In the genomic region with DNA sequence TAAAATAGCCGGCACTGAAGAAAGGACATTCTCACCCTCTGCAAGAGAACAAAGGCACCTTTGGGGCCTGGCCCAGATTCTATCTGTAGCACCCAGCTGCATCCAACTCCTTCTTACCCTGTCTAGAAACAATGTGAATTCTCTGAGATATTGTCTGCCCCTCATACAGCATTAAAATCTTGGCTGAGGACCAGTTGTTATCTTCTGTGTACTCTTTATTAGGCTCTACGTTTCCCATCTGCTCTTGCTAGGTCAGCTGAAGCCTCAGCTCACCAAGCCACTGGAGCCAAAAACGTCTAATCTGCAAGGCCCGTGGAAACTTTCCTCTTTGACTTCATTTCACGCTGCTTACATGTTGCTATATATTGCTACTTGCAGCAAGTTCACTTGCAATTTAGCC, we compare ENCODE assay signal across 18 mouse cellular contexts.
DNase-seq lines count a peak whose midpoint lies in the region; ATAC-seq and TF ChIP-seq lines count a peak whose summit lies in the region.
"Had no signal": no experiment of that assay in that cellular context is flagged by ENCODE, and none has a peak within 500 bp of the region (broad histone marks: within the 10 kb centered on the region; RNA-seq: fewer than 3 reads in every experiment).

No protein-coding gene starts in this region.

- no peaks in the 10 kb centered on the region for H3K9me3 ChIP-seq in heart, embryonic 14.5 days (ENCODE audit: control insufficient read depth, low read length)
- no peaks in the 10 kb centered on the region for H3K9me3 ChIP-seq in kidney, postnatal 0 days (replicated peaks; ENCODE audit: low read length)
- no peaks in the 10 kb centered on the region for H3K9me3 ChIP-seq in kidney, embryonic 15.5 days (replicated peaks)
- H3K9me3 ChIP-seq: limb, embryonic 15.5 days; midbrain, embryonic 12.5 days had no signal

- peak; percentile 23 to 30 for DNase-seq in cerebellum, adult 18-20 months
- DNase-seq in cerebellum, postnatal 36 days, result no peak
- DNase-seq in heart, postnatal 25 days (ENCODE audit: low spot score), result no peak
- DNase-seq in kidney, postnatal 0 days (ENCODE audit: low spot score), result peak; percentile 8
- DNase-seq in testis, postnatal 10 days (ENCODE audit: low spot score), result no peak
- DNase-seq: adrenal gland, postnatal 36 days; gastrocnemius, postnatal 14 days; kidney, adult 9 months; lung, postnatal 4 days; spleen, adult 18-20 months had no signal

- H3K27ac ChIP-seq in heart, embryonic 14.5 days (replicated peaks in 1 of 2; ENCODE audit: control insufficient read depth in 1 of 2, insufficient read depth in 1 of 2, low read depth in 2 of 2, low read length in 2 of 2), result peak overlapping the region in 1 of 2 experiments; percentile 24; a peak in 2 of 4 replicates
- H3K27ac ChIP-seq in kidney, postnatal 0 days, result no peak overlapping the region
- H3K27ac ChIP-seq in kidney, embryonic 15.5 days, result no peak overlapping the region
- peak overlapping the region; percentile 27; the same call in 1 of the 2 replicates for H3K27ac ChIP-seq in testis, adult 2 months (ENCODE audit: control insufficient read depth, insufficient read depth, low read depth, low read length)
- H3K27ac ChIP-seq: limb, embryonic 15.5 days; midbrain, embryonic 12.5 days had no signal

- no peaks in the 10 kb centered on the region for H3K36me3 ChIP-seq in heart, embryonic 14.5 days (ENCODE audit: control insufficient read depth, insufficient read depth, low read length)
- no peaks in the 10 kb centered on the region for H3K36me3 ChIP-seq in kidney, postnatal 0 days (ENCODE audit: insufficient read depth, low read length)
- no peaks in the 10 kb centered on the region for H3K36me3 ChIP-seq in kidney, embryonic 15.5 days
- H3K36me3 ChIP-seq in testis, adult 2 months (ENCODE audit: control insufficient read depth, insufficient read depth, low read length), result no peaks in the 10 kb centered on the region
- H3K36me3 ChIP-seq: G1E; limb, embryonic 15.5 days; midbrain, embryonic 12.5 days had no signal

- H3K9ac ChIP-seq in heart, embryonic 14.5 days (ENCODE audit: low read length), result peak overlapping the region; percentile 41; the same call in 1 of the 2 replicates
- H3K9ac ChIP-seq in kidney, postnatal 0 days (ENCODE audit: low read depth, low read length), result no peak overlapping the region
- no peak overlapping the region for H3K9ac ChIP-seq in kidney, embryonic 15.5 days
- H3K9ac ChIP-seq: limb, embryonic 15.5 days; midbrain, embryonic 12.5 days had no signal

- ATAC-seq in heart, embryonic 14.5 days (ENCODE audit: insufficient number of reproducible peaks, insufficient read depth, low FRiP score, low read depth), result no peak
- ATAC-seq in kidney, postnatal 0 days (replicated peaks; ENCODE audit: low FRiP score, low read depth), result no peak
- ATAC-seq in kidney, embryonic 15.5 days (replicated peaks; ENCODE audit: low FRiP score), result no peak
- ATAC-seq: CD4-positive, CD25-positive, alpha-beta regulatory T cell, adult 4 months had no signal

- WGBS in heart, embryonic 14.5 days, result 6% methylated on average over 5 of the region's 5 CpGs
- 42% methylated on average over 5 of the region's 5 CpGs for WGBS in kidney, postnatal 0 days
- 50% methylated on average over 5 of the region's 5 CpGs for WGBS in kidney, embryonic 15.5 days

- no peak overlapping the region for H3K4me3 ChIP-seq in heart, embryonic 14.5 days (ENCODE audit: control insufficient read depth in 1 of 2, insufficient read depth in 1 of 2, low read depth in 1 of 2, low read length in 2 of 2)
- no peak overlapping the region for H3K4me3 ChIP-seq in kidney, postnatal 0 days (replicated peaks; ENCODE audit: low read depth, low read length)
- H3K4me3 ChIP-seq in kidney, embryonic 15.5 days (replicated peaks), result no peak overlapping the region
- H3K4me3 ChIP-seq in testis, adult 2 months (ENCODE audit: control insufficient read depth, low read depth, low read length), result no peak overlapping the region
- H3K4me3 ChIP-seq: limb, embryonic 15.5 days; midbrain, embryonic 12.5 days; myocyte had no signal

- intact Hi-C loops in heart, postnatal 25 days (cut with DNase I), result no loop called here

- no peaks in the 10 kb centered on the region for H3K27me3 ChIP-seq in heart, embryonic 14.5 days (ENCODE audit: control insufficient read depth, insufficient read depth, low read length)
- H3K27me3 ChIP-seq in kidney, postnatal 0 days (ENCODE audit: insufficient read depth, low read length), result no peaks in the 10 kb centered on the region
- no peaks in the 10 kb centered on the region for H3K27me3 ChIP-seq in kidney, embryonic 15.5 days
- no peaks in the 10 kb centered on the region for H3K27me3 ChIP-seq in testis, adult 2 months (ENCODE audit: control insufficient read depth, insufficient read depth, low read length)
- H3K27me3 ChIP-seq: limb, embryonic 15.5 days; midbrain, embryonic 12.5 days had no signal

- no peak overlapping the region for H3K4me2 ChIP-seq in heart, embryonic 14.5 days (ENCODE audit: low read length)
- no peak overlapping the region for H3K4me2 ChIP-seq in kidney, postnatal 0 days (ENCODE audit: low read length)
- H3K4me2 ChIP-seq in kidney, embryonic 15.5 days, result no peak overlapping the region
- H3K4me2 ChIP-seq: limb, embryonic 15.5 days; midbrain, embryonic 12.5 days had no signal

- peaks cover 12 to 19% of the 10 kb centered on the region in 2 experiments for H3K4me1 ChIP-seq in heart, embryonic 14.5 days (ENCODE audit: control insufficient read depth in 2 of 2, insufficient read depth in 2 of 2, low read length in 2 of 2)
- no peaks in the 10 kb centered on the region for H3K4me1 ChIP-seq in kidney, postnatal 0 days (replicated peaks; ENCODE audit: insufficient read depth, low read length)
- 0 out of 2 replicates have a peak, but pooled peaks cover 4% of the 10 kb centered on the region for H3K4me1 ChIP-seq in kidney, embryonic 15.5 days
- H3K4me1 ChIP-seq in testis, adult 2 months (ENCODE audit: control insufficient read depth, insufficient read depth, low read length), result no peaks in the 10 kb centered on the region
- H3K4me1 ChIP-seq: limb, embryonic 15.5 days; midbrain, embryonic 12.5 days had no signal

- no peak for TF ChIP-seq POLR2A in testis, adult 2 months (IDR thresholded peaks at IDR 0.05; ENCODE audit: control insufficient read depth, low read depth, low read length)

- no peak for TF ChIP-seq CTCF in kidney, postnatal 0 days (IDR thresholded peaks at IDR 0.05; ENCODE audit: low read depth)
- TF ChIP-seq CTCF in testis, adult 2 months (IDR thresholded peaks at IDR 0.05; ENCODE audit: control insufficient read depth, insufficient read depth, insufficient replicate concordance, low read depth, low read length), result no peak

Comparison
In these comparisons a context has a peak if more than half of its experiments do, and no peak if none do; other contexts are left out.
1. DNase-seq: peak in cerebellum, adult 18-20 months (2 of 2) and kidney, postnatal 0 days (single experiment); none in cerebellum, postnatal 36 days (0 of 2), heart, postnatal 25 days (single experiment) and testis, postnatal 10 days (single experiment).